Mouse (Mus musculus) cerebellum, postnatal 36 days (tissue): ENCODE data around the gene Gja1.
"Not testable (repeated sequence)": the region's sequence is repeated elsewhere in the genome, so short reads cannot be mapped to it uniquely, and the experiment has no call there.

ENCODE experiments used
- DNase-seq, 2 experiments: peaks; one replicate each; pipeline ENCODE4 v3.0.0; 2021 to 2022; ENCODE audit warnings: mixed read lengths in 2 of 2

Gja1 gene

DNA sequence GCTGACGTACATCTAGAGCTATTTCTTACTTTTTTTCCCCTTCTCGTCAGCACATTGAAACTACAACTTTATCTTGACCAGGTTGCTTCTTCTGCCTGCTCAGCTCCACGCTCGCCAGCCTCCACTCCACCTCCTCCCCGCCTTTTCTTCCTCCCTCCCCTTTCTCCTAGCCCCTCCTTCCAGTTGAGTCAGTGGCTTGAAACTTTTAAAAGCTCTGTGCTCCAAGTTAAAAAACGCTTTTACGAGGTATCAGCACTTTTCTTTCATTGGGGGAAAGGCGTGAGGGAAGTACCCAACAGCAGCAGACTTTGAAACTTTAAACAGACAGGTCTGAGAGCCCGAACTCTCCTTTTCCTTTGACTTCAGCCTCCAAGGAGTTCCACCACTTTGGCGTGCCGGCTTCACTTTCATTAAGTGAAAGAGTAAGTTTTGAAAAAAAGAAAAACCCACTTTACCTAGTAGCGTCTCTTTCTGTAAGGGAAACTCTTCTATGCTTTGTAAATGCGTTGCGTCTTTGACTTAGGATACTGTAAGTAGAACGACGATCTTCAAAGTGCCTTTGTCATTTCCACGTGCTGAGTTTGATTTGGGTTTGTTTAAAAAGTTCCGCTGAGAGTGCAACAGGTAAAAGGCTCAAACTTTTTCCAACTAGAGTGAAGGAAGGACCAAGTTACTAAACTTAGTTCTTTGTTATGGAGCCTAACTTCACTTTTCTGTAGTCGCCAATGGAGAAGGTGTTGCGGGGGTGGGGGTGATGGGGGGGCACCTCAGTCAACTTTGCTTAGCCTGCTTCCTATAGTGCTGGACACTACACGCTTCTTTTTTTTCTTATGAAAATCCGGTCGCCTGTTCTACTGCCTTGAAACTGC lies at the start of gene Gja1:
Gene Gja1 (plus strand): TSS at position 234 of the 869 bp plus-strand sequence.
- DNase-seq = no peak

DNA sequence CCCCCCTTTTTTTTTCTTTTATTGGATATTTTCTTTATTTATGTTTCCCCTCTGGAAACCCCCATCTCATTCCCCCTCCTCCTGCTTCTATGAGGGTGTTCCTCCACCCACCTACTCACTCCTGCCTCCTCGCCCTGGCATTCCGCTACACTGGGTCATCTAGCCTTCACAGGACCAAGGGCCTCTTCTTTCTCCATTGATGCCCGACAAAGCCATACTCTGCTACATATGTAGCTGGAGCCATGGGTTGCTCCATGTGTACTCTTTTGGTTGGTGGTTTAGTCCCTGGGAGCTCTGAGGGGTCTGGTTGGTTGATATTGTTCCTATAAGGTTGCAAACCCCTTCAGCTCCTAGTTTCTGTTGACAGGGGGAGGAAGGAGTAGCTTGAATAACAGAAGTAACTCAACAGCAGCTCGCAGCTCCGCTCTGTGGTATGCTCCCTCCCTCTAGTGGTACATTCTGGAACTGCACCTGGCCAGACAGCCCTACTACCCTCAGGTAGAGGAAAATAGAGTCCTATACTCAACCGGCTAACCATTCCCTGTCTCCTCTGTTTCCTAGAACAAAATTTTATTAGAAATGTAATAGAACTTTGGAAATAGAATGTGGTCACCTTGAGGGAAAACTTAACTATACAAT lies 38.2 kb upstream of the Gja1 start:
- peak; percentile 77 to 79 for DNase-seq

DNA sequence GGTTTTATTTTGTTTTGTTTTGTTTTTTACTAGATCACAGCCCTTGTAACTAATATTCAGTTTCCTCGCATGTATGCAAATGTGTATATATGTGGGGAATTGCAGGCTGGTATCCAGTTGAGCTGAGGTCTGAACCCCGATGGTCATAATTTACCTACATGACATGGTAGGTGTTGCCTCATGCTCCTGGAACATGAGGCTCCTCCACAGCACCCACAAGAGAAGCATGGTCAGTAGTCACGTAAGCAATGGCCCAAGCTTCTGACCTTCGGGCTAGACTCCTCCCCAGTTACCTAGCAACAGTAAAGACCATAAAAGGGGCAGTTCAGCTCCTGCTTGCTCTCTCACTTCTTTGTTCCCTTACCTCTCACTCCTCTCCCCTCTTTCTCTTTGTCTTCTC lies 16.7 kb upstream of the Gja1 start:
- DNase-seq = no peak

DNA sequence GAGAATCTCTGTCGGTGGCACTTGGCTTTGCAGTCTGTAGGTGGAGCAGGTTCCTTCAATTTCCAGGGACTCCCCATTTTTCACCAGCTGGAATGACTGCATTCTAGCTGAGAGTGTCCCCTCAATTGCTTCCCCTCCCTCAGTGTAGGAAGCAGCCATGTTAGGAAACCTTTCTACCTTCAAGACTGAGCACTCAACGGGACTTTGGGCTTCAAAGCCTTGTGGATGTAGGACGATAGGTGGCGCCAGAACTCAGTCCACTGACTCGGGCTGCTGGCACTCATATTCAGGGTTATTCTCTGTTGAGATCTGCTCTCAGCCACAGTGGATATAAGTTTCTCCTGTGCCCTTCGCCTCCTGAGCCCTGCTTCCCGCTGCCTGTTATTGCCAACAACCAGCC lies 8.1 kb upstream of the Gja1 start:
- DNase-seq = peak; percentile 67 to 78

DNA sequence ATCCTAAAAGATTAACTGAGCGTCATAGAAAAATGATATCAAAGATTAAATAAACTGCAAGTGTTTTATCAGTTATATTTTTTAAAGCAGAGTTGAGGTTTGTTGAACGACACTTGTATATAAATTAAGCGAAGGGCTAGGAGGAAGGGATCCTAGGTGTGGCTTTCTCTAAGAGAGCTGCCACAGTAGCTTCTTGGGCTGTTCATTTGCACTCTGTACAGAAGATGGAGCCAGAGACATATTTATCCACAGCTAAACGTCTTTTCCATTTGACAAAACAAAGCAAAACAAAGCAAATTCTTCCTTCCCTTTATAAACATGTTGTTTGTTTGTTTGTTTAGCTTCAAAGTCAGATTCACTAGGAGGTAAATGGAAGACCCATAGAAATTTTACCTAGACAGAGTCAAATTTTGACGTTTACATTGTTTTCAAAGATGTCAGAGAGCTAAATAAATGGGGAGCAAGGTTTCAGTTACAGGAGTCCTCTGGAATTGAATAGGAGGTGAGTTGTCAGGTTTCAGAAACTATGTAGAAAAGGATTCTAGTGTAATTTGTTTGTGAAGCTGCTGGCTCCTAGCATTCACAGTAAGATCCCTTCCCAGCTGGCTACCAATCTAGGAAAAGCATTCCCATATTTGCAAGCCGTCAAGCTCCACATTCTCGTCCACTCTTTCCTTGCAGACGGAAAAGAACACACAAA lies 4.0 kb upstream of the Gja1 start:
- peak in 1 of 2 experiments; percentile 14 for DNase-seq

DNA sequence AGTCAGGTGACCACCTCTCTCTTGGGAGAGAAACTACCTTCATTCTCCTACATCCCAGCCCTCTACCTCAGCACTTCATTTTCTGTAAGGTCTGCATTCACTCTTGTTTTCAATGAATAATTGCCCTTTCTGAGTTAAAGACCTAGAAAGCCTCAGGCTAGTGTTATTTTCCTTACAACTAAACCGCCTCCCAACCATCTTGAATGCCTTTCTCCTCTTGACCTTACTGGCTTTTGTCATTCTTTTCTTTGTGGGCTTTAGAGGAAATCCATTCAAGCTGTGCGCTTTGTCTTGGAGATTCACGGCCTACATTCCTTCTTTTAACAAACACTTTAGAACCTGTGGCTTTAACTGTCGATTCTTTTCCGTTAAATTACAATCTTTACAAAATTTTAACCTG lies 3.0 kb upstream of the Gja1 start:
- DNase-seq = no peak

DNA sequence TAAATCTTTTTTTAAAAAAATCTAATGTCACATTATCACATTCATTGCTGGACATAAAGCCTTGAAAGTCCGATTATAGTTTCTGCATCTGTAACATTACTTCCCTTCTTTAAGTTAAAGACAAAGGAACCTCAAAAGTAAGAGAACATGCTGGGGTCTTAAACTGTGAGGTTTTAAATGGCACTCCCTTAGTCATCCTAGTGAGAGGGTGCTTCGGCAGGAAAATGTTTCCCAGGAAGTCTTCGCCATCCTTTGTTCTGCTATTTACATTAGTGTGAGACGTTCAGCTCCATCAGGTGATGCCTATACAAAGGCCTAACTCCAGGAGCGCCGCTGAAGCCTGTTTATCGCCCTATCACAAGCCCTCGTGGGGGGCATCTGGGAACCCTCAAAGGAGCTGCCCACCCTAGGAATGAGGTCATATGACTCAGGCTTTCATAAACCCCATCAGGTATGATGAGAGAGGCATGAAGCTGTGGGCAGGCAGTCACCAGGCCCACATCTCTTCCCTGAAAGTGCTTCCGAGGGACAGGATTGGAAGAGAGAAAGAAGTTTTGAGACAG lies 1.1 kb upstream of the Gja1 start:
- no peak for DNase-seq

DNA sequence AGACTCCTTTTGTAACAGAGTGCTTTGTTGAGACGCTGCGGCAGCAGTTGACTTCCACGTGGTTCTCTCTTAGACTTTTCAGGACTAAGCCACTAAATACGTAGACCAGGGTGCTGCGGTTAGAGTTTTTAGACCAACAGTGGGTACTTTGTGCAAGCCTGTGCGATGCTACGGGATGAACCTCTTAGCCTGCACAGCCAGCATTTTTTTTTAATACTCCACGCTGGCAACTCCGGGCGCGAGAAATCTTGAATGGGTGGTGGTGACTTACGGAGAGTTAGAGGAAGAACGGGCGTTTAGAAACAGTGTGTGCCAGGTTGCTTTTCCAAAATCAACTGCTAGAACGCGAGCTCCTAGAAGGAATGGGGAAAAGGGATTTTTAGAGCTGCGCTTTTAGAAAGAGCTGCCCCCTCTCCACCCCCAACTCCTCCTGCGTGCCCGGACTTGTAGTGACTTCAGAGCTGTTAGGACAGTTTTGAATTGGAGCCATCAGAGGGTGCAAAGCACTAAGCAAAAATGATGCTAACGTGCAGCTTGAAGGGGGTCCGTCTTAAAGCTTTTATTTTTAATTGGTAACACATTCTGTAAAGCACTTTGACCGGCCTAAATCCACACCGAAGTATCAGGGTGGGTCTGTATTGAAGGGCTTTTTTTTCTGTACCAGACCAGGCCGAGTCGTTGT lies 977 bp downstream of the Gja1 start:
- DNase-seq = peak in 1 of 2 experiments; percentile 3

DNA sequence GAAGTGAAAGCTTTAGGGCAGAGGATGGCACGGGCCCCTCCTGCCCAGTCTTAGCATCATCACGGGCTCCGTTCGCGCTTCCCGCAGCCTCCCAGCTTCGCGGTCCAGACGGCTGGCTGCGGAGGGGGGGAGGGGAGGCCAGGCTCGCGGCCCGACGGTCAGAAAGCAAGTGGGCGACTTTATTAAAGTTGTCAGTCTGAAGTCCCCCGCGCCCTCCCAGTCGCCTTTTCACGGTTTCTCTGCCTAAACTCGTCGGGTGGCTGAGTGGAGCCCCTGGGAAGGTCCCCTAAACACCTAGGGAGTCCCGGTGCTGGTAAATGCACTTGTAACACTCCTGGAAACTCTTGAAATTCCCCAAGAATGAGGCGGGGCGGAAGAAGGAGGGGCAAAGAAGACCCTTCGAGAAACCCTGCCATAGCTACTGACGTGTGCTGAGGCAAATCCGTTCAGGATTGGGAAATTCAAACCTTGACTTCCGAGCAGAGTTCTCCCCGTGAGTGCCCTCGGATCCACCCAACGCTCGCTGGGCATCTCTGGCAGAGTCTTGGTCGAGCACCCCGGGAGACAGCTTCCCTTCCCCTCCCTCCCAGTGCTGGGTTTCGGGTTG lies 1.6 kb downstream of the Gja1 start:
- DNase-seq = peak; percentile 7 to 23

DNA sequence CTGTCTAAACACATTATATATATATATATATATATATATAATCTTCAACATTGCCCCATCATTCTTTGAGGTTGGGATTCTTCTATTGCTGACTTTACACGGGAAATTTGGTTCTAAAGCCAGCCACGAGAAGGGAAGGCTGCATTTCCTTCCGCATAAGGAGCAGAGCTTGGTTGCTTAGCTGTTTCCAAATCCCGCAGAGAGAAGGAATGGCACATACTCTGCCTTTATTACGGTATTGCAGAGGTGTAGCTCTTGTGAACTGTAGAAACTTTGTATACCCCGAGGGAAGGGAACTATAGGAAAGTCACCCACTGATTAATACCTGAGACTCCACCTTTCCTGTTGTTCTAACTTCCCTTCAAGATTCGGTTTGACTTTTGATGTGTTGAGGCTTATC lies 2.6 kb downstream of the Gja1 start:
- DNase-seq = no peak

DNA sequence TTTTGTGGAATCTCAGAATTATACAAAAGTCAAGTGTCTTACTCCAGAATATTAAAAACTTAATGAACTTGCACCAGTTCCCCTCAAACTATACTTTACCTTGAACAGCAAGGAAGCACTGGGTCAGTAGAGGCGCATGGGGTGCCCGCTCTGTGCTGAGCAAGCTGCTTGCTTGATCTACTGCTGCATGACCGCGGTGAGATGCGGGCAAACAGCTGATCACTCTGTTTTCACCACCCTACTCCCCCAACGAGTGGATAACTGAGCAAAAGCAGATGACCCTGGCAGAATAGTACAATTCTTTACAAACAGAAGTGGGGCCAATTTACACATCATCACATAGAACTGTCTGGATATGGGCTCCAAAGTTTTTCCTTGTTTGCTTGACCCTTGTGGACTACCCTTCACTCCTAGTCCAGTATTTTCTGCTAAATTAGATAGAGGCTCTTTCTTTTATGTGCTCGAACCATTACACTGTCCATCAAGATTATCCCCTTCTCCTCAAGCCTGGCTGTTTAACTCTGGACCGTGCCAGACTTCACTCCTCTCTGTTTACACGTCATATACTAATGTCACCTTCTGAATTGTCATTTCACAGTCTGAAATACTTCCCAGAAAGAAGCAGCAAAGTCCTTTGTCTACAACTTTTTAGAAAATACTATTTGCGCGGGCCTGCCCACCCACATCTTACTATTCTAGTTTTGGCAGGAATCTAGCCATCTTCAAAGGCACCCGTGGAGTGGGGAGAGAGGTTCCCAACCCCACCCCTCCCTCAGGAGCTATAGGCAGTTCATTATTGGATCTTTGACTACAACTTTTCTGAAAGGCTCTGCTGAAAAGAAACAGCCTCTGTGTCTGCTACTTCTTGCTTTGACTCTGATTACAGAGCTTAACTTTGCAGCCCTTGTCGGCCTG lies 8.3 kb downstream of the Gja1 start:
- no peak for DNase-seq

DNA sequence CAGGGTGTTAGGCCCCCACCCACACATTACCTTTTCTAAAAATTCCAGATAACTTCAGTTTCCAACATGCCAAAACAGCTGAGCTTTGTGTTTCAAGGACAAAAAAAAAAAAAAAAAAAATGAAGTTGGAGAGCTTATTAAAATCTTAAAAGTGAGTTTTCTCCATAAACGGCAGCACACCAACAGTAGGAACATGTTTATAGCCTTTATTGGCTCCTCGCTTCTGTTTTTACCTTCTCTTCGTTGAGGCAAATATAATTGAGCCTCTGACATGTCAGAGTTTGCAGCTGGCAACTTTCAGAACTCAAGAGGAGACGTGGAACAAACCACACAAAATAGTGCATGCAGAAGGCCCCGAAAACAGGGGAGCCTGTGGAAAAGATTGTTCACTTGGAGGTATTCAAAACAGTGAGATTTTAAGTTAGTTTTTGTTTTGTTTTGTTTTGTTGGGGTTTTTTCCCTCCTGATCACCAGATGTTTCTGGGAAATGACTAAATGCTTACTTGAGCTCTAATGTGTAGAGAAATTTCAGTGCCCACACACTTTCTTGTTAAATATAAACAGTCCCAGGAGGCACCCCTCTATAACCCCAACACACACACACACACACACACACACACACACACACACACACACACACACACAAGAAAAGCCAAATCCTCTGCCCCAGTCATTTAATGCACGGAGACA lies 16.1 kb downstream of the Gja1 start:
- no peak for DNase-seq

DNA sequence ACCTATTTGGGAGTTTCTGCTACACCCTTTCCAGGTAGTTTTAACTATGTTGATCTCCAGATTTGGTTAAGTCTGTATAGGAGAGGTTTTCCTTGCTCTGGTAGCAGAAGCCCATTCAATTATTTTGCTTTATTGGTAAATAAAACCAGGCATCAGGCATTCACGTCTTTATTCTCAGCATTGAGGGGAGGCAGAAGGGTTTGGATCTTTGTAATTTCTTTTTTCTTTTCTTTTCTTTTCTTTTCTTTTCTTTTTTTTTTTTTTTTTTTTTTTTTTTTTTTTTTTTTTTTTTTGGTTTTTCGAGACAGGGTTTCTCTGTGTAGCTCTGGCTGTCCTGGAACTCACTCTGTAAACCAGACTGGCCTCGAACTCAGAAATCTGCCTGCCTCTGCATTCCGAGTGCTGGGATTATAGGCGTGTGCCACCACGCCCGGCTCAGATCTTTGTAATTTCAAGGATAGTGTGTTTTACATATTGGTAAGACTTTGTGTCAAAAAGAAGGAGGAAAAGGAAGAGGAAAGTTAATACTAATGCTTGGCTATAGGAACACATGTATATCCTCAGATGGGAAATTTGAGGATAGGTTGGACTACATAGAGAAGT lies 16.8 kb downstream of the Gja1 start:
- not testable (repeated sequence) for DNase-seq

DNA sequence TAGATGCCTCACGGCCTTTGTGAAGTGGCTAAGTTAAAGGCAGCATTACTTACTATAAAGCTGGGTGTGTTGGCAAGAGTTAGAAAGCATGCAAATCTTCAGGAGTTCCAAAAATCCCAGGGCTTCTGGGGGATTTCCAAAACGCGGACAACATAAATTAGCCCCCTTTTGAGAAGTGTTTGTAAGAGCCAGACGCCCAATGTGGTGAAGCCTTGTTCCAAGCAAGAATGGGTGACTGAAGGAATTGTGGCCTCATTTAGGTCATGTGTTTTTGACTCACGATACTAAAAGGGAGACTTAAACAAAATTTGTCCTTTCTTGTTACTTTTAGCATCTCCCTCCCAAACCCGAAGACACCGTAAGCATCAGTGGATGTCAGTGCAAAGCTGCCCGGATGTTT lies 20.7 kb downstream of the Gja1 start:
- no peak for DNase-seq

DNA sequence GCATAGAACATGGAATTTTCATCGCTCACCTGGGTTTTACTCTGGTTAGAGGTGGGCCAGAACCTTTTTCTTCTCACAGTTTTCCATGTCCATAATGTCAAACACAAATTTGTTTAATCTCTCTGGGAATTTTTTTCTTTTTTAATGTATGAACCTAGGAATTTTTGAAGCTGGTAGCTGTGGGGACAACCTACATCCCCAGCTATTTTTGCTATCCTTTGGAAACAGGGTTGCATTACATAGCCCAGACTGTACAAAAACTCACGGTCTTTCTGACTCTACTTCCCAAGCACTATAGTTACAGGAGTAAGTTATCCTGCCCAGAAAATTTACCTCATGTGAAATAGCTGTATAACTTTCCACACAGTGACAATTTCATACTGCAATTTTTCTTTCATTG lies 21.2 kb downstream of the Gja1 start:
- no peak for DNase-seq

DNA sequence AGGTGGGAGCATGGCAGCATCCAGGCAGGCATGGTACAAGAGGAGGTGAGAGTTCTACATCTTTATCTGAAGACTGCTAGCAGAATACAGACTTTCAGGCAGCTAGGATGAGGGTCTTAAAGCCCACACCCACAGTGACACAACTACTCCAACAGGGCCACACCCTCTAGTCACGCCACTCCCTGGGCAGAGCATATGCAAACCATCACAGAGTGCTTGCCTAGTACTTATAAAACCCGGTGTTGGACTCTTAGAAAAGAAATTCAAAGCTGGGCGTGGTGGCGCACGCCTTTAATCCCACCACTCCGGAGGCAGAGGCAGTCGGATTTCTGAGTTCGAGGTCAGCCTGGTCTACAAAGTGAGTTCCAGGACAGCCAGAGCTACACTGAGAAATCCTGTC lies 24.3 kb downstream of the Gja1 start:
- not testable (repeated sequence) for DNase-seq

DNA sequence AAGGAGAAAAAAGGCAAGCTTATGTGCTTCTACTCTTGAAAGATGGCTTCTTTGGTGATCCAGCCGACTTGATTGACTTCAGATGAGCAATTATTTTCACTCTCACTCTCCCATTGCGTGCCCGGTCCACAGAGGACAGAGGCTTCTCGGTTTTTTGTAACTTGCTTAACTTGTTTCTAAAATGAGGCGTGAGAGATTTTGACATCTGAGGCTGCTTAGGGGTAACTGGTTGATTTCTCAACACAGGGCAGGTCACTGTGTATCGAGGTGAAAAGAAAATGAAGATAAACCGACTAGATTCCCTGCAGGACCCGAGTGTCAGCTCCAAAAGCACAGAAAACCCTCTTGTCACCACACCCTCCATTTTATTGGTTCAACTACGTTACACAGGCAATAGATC lies 28.8 kb downstream of the Gja1 start:
- DNase-seq = no peak

DNA sequence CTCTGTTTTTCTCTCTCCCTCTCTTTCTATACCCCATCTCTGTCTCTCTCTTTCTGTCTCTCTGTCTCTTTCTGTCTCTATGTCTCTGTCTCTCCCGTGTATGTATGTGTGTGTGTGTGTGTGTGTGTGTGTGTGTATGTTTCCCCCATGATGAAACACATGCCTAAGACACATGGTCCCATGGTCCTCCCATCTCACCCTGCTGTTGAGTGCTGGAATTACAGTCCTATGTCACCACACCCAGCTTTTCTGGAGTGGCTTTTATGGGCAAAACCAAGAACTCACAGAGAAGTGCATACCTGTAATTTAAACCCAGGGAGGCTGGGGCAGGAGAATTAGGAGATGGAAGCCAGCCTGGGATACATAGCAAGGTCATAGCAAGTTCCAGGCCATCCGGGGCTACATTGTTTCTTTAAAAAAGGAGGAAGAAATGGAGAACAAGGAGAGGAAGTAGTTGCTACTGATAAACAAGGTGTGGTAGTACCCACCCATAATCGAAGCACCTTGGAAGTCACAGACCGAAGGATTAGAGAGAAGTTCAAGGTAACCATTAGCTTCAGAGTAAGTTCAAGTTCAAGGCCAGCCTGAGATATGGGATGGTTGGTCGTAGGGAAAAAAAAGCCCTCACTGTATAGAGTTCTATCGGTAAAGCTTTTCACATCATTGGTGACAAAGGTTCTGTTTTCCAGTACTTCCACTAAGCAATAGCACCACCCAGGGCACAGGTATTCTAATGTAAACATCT lies 29.4 kb downstream of the Gja1 start:
- no peak for DNase-seq

DNA sequence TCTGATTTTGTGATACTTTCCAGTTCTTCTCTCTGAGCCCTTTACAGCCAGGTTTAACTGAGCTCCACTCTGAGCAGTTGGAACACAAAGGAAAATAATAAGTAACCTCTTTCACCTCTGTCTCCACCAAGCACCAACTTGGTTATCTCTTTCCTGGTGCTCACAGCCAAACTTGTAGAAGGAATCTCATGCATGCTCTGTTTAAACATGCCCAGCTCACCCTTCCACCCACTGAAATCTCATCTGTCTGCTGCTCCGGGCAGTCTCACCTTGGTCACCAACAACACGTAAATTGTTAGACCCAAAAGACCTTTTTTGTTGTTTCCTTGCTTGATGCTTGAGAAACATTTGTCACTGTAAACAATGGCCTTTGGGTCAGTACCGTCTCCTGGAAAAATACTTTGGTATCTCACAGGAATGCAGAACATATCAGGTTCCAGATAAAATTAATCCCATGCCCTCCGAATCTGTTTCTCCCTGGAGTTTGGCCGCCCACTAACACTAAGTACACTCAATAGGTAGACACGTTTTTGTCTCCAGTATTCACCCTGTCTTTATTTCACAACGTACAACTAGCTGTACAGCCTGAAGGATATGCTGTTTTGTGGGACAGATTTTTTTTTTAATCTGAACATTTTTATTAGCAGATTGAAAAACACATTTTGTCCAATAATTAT lies 38.9 kb downstream of the Gja1 start:
- no peak for DNase-seq
